Mouse (Mus musculus): ENCODE measurements around the gene Tmem51. TPM values are rescaled to one million over a fixed set of nuclear protein-coding genes. Genes with fewer than 3 reads are reported as not detected.

Gene Tmem51
- polyA plus RNA-seq, 1 experiment from 2014 or later = 5.1 TPM

GRCm38 (mm10) chr4:142103081-142103671 lies 19.1 kb upstream of the Tmem51 start:
- no peaks in the 10 kb centered on the region for H3K36me3 ChIP-seq (ENCODE audit: control insufficient read depth, insufficient read depth, low read length)
- 56% methylated on average over 12 of the region's 12 CpGs for WGBS
- H3K4me1 ChIP-seq (ENCODE audit: control insufficient read depth, insufficient read depth, low read length) = no peaks in the 10 kb centered on the region
- DNase-seq (ENCODE audit: low spot score) (no peak), ATAC-seq (ENCODE audit: insufficient read depth, low FRiP score, low TSS enrichment) (no peak)
- no peak overlapping the region for H3K27ac ChIP-seq (ENCODE audit: low read depth, low read length)
- H3K9me3 ChIP-seq (ENCODE audit: control insufficient read depth, low read length) = no peaks in the 10 kb centered on the region
- H3K4me2 ChIP-seq (ENCODE audit: low read depth) = no peak overlapping the region
- H3K9ac ChIP-seq (ENCODE audit: low read length) = no peak overlapping the region
- no peak overlapping the region for H3K4me3 ChIP-seq (ENCODE audit: low read depth, low read length)
- H3K27me3 ChIP-seq (ENCODE audit: control insufficient read depth, insufficient read depth, low read length) = no peaks in the 10 kb centered on the region; the same call in 1 of the 2 replicates

DNA sequence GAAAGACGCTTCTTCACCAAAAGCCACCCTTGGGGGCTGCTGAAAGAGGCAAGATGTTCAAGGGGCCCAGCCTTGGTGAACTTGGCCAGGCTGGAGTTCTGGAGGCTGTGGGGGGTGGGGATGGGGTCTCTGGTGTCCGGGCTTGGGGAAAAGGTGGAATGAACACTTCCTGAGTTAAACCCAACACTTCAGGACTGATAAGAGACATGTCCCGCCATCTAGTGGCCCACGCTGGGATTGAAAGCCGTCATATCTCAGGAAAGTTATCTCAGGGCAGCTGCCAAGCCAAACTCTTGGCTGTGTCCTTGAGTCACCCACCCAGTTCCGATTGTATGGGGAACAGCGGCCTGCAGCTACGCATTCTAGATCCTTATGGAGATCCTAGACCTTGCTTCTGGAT lies 14.2 kb upstream of the Tmem51 start:
- no peak overlapping the region for H3K4me3 ChIP-seq (ENCODE audit: low read depth, low read length)
- H3K27me3 ChIP-seq (ENCODE audit: control insufficient read depth, insufficient read depth, low read length) = no peaks in the 10 kb centered on the region; the same call in 1 of the 2 replicates
- H3K9ac ChIP-seq (ENCODE audit: low read length) = no peak overlapping the region
- H3K36me3 ChIP-seq (ENCODE audit: control insufficient read depth, insufficient read depth, low read length) = no peaks in the 10 kb centered on the region
- DNase-seq (ENCODE audit: low spot score) (peak; percentile 83), ATAC-seq (ENCODE audit: insufficient read depth, low FRiP score, low TSS enrichment) (no peak)
- H3K27ac ChIP-seq (ENCODE audit: low read depth, low read length) = no peak overlapping the region
- no peaks in the 10 kb centered on the region for H3K9me3 ChIP-seq (ENCODE audit: control insufficient read depth, low read length)
- 22% methylated on average over 8 of the region's 8 CpGs for WGBS
- no peak overlapping the region for H3K4me2 ChIP-seq (ENCODE audit: low read depth)
- no peaks in the 10 kb centered on the region for H3K4me1 ChIP-seq (ENCODE audit: control insufficient read depth, insufficient read depth, low read length)

DNA sequence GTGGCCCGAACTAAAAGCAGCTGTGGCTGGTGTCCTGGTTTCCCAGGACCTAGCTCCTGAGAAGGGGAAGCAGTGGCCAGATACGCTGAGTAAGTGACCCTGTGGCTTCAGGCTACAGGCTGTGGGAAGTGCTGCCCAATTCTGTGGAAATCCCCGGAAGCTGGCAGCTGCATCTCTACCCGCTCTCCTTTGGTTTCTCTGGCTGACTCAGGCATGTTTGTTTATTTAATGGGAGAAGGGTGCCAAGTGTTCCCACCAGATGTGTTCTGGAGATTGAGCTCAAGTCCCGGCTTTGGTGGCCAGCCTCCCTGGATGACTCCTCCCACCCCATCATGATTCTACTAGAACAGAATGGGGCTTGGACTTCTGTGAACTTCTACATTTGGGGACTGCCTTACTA lies 13.8 kb upstream of the Tmem51 start:
- Histone ChIP-seq H3K9ac (ENCODE audit: low read length) (no peak overlapping the region), H3K4me3 (ENCODE audit: low read depth, low read length) (no peak overlapping the region), H3K27ac (ENCODE audit: low read depth, low read length) (no peak overlapping the region), H3K9me3 (ENCODE audit: control insufficient read depth, low read length) (no peaks in the 10 kb centered on the region), H3K4me2 (ENCODE audit: low read depth) (no peak overlapping the region), H3K4me1 (ENCODE audit: control insufficient read depth, insufficient read depth, low read length) (no peaks in the 10 kb centered on the region), H3K36me3 (ENCODE audit: control insufficient read depth, insufficient read depth, low read length) (no peaks in the 10 kb centered on the region), H3K27me3 (ENCODE audit: control insufficient read depth, insufficient read depth, low read length) (no peaks in the 10 kb centered on the region; the same call in 1 of the 2 replicates)
- DNase-seq (ENCODE audit: low spot score) (no peak), ATAC-seq (ENCODE audit: insufficient read depth, low FRiP score, low TSS enrichment) (no peak)
- WGBS = 37% methylated on average over 5 of the region's 5 CpGs

GRCm38 (mm10) chr4:142095513-142096241 lies 11.6 kb upstream of the Tmem51 start:
- Histone ChIP-seq H3K9ac (ENCODE audit: low read length) (no peak overlapping the region), H3K9me3 (ENCODE audit: control insufficient read depth, low read length) (no peaks in the 10 kb centered on the region), H3K4me1 (ENCODE audit: control insufficient read depth, insufficient read depth, low read length) (no peaks in the 10 kb centered on the region), H3K4me3 (ENCODE audit: low read depth, low read length) (no peak overlapping the region), H3K4me2 (ENCODE audit: low read depth) (no peak overlapping the region), H3K27ac (ENCODE audit: low read depth, low read length) (no peak overlapping the region), H3K36me3 (ENCODE audit: control insufficient read depth, insufficient read depth, low read length) (no peaks in the 10 kb centered on the region), H3K27me3 (ENCODE audit: control insufficient read depth, insufficient read depth, low read length) (no peaks in the 10 kb centered on the region; the same call in 1 of the 2 replicates)
- ATAC-seq (ENCODE audit: insufficient read depth, low FRiP score, low TSS enrichment) = no peak
- 61% methylated on average over 15 of the region's 15 CpGs for WGBS
- DNase-seq (ENCODE audit: low spot score) = no peak

- ATAC-seq (ENCODE audit: insufficient read depth, low FRiP score, low TSS enrichment) (no peak), DNase-seq (ENCODE audit: low spot score) (no peak)
- H3K9me3 ChIP-seq (ENCODE audit: control insufficient read depth, low read length) = no peaks in the 10 kb centered on the region
- H3K4me3 ChIP-seq (ENCODE audit: low read depth, low read length) = no peak overlapping the region
- no peaks in the 10 kb centered on the region for H3K4me1 ChIP-seq (ENCODE audit: control insufficient read depth, insufficient read depth, low read length)
- H3K27me3 ChIP-seq (ENCODE audit: control insufficient read depth, insufficient read depth, low read length) = no peaks in the 10 kb centered on the region; the same call in 1 of the 2 replicates
- 89% methylated on average over 11 of the region's 11 CpGs for WGBS
- no peak overlapping the region for H3K9ac ChIP-seq (ENCODE audit: low read length)
- H3K4me2 ChIP-seq (ENCODE audit: low read depth) = no peak overlapping the region
- H3K27ac ChIP-seq (ENCODE audit: low read depth, low read length) = no peak overlapping the region
- H3K36me3 ChIP-seq (ENCODE audit: control insufficient read depth, insufficient read depth, low read length) = no peaks in the 10 kb centered on the region
These were observed 10.3 kb upstream of the Tmem51 start for GRCm38 (mm10) chr4:142094386-142094785.

DNA sequence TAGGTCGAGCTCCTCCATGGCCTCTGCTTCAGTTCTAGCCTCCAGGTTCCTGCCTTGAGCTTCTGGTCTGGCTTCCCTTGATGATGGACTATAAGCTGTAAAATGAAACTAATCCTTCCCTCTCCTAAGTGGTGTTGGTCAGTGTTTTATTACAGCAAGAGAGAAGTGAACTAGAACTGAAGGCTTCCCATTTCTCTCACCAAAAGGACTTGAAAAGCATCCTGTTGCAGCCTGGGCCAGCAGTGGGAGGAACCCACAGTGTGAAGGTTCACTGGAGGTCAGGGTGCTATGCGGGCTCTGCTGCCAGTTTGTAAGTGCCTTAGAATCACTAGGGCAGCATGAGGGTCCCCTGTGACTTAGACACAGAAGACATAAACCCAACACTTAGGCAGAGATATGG lies 7.0 kb upstream of the Tmem51 start:
- Histone ChIP-seq H3K36me3 (ENCODE audit: control insufficient read depth, insufficient read depth, low read length) (no peaks in the 10 kb centered on the region), H3K27me3 (ENCODE audit: control insufficient read depth, insufficient read depth, low read length) (no peaks in the 10 kb centered on the region; the same call in 1 of the 2 replicates), H3K27ac (ENCODE audit: low read depth, low read length) (no peak overlapping the region), H3K9ac (ENCODE audit: low read length) (no peak overlapping the region), H3K4me3 (ENCODE audit: low read depth, low read length) (no peak overlapping the region), H3K4me1 (ENCODE audit: control insufficient read depth, insufficient read depth, low read length) (no peaks in the 10 kb centered on the region), H3K4me2 (ENCODE audit: low read depth) (no peak overlapping the region), H3K9me3 (ENCODE audit: control insufficient read depth, low read length) (no peaks in the 10 kb centered on the region)
- ATAC-seq (ENCODE audit: insufficient read depth, low FRiP score, low TSS enrichment) = no peak
- DNase-seq (ENCODE audit: low spot score) = no peak
- WGBS = 70% methylated on average over 2 of the region's 2 CpGs

- Histone ChIP-seq H3K36me3 (ENCODE audit: control insufficient read depth, insufficient read depth, low read length) (no peaks in the 10 kb centered on the region), H3K4me2 (ENCODE audit: low read depth) (no peak overlapping the region), H3K9ac (ENCODE audit: low read length) (no peak overlapping the region), H3K4me1 (ENCODE audit: control insufficient read depth, insufficient read depth, low read length) (no peaks in the 10 kb centered on the region), H3K4me3 (ENCODE audit: low read depth, low read length) (no peak overlapping the region), H3K9me3 (ENCODE audit: control insufficient read depth, low read length) (no peaks in the 10 kb centered on the region), H3K27me3 (ENCODE audit: control insufficient read depth, insufficient read depth, low read length) (peaks cover 7% of the 10 kb centered on the region), H3K27ac (ENCODE audit: low read depth, low read length) (no peak overlapping the region)
- WGBS = 77% methylated on average over 6 of the region's 6 CpGs
- ATAC-seq (ENCODE audit: insufficient read depth, low FRiP score, low TSS enrichment) (no peak), DNase-seq (ENCODE audit: low spot score) (no peak)
These were observed 5.9 kb upstream of the Tmem51 start for GRCm38 (mm10) chr4:142089966-142090365.

DNA sequence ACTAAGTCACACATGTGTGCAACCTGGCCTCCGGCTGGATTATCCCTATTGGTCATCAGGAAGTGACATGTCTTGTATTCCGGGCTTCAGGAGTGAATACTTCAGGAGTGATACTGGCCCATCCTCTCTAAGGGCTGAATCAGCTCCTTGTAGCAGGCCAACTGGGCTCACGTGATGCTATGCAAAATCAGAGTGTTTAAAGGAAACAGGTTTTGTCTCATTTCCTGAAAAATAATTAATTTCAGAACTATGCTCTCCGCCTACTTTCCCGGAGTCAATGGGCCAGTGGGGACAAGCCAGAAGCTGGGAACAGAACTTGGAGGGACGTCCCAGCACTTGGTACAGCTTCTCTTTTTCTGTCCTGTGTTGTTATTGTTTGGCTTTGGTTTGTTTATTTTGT lies 4.7 kb upstream of the Tmem51 start:
- 0 out of 2 replicates have a peak, but pooled peaks cover 4% of the 10 kb centered on the region for H3K4me1 ChIP-seq (ENCODE audit: control insufficient read depth, insufficient read depth, low read length)
- 75% methylated on average over 6 of the region's 6 CpGs for WGBS

GRCm38 (mm10) chr4:142088409-142088808 lies 4.3 kb upstream of the Tmem51 start:
- Histone ChIP-seq H3K27ac (ENCODE audit: low read depth, low read length) (no peak overlapping the region), H3K27me3 (ENCODE audit: control insufficient read depth, insufficient read depth, low read length) (peaks cover 17% of the 10 kb centered on the region), H3K9ac (ENCODE audit: low read length) (no peak overlapping the region), H3K4me2 (ENCODE audit: low read depth) (no peak overlapping the region), H3K36me3 (ENCODE audit: control insufficient read depth, insufficient read depth, low read length) (no peaks in the 10 kb centered on the region), H3K4me3 (ENCODE audit: low read depth, low read length) (no peak overlapping the region), H3K4me1 (ENCODE audit: control insufficient read depth, insufficient read depth, low read length) (0 out of 2 replicates have a peak, but pooled peaks cover 7% of the 10 kb centered on the region), H3K9me3 (ENCODE audit: control insufficient read depth, low read length) (no peaks in the 10 kb centered on the region)
- ATAC-seq (ENCODE audit: insufficient read depth, low FRiP score, low TSS enrichment) = no peak
- DNase-seq (ENCODE audit: low spot score) = peak; percentile 36
- 30% methylated on average over 4 of the region's 4 CpGs for WGBS

More for the DNA sequence above, 4.7 kb upstream of the Tmem51 start:
- Histone ChIP-seq H3K9ac (ENCODE audit: low read length) (no peak overlapping the region), H3K36me3 (ENCODE audit: control insufficient read depth, insufficient read depth, low read length) (no peaks in the 10 kb centered on the region), H3K9me3 (ENCODE audit: control insufficient read depth, low read length) (no peaks in the 10 kb centered on the region), H3K27me3 (ENCODE audit: control insufficient read depth, insufficient read depth, low read length) (peaks cover 16% of the 10 kb centered on the region), H3K4me3 (ENCODE audit: low read depth, low read length) (no peak overlapping the region), H3K27ac (ENCODE audit: low read depth, low read length) (no peak overlapping the region), H3K4me2 (ENCODE audit: low read depth) (no peak overlapping the region)
- peak; percentile 20 for DNase-seq (ENCODE audit: low spot score)
- no peak for ATAC-seq (ENCODE audit: insufficient read depth, low FRiP score, low TSS enrichment)
